Mouse (Mus musculus) liver, embryonic 12.5 days (tissue): ENCODE measurements around the gene Itgb1bp1. TPM values are rescaled to one million over a fixed set of nuclear protein-coding genes. Genes with fewer than 3 reads are reported as not detected.

Source experiments
- ATAC-seq: fragments of 200-750 bp; cut with Nextera tagmentation; 2 replicates; pipeline ENCODE4 v1.8.0; 2017; ENCODE audit warnings: moderate number of reproducible peaks, mild to moderate bottlenecking, moderate library complexity
- H3K27ac ChIP-seq: fragments of 300-500 bp; sonication (generic); 2 replicates; pipeline ENCODE4 v1.5.1; 2016; ENCODE audit warnings: mild to moderate bottlenecking
- H3K27me3 ChIP-seq: fragments of 300-500 bp; sonication (generic); replicated peaks from 2 replicates; pipeline ENCODE4 v1.6.1; 2016; ENCODE audit warnings: mild to moderate bottlenecking, moderate library complexity
- H3K36me3 ChIP-seq: fragments of 300-500 bp; sonication (generic); 2 replicates; pipeline ENCODE4 v1.6.1; 2016; ENCODE audit warnings: mild to moderate bottlenecking, moderate library complexity
- H3K4me1 ChIP-seq: fragments of 300-500 bp; sonication (generic); 2 replicates; pipeline ENCODE4 v1.6.1; 2016
- H3K4me2 ChIP-seq: fragments of 300-500 bp; sonication (generic); 2 replicates; pipeline ENCODE4 v1.6.1; 2016; ENCODE audit warnings: mild to moderate bottlenecking, moderate library complexity
- H3K4me3 ChIP-seq: fragments of 300-500 bp; sonication (generic); 2 replicates; pipeline ENCODE4 v1.5.1; 2016; ENCODE audit warnings: mild to moderate bottlenecking, moderate library complexity
- H3K9ac ChIP-seq: fragments of 300-500 bp; sonication (generic); 2 replicates; pipeline ENCODE4 v1.6.1; 2016; ENCODE audit warnings: mild to moderate bottlenecking, moderate library complexity
- H3K9me3 ChIP-seq: fragments of 300-500 bp; sonication (generic); replicated peaks from 2 replicates; pipeline ENCODE4 v1.6.1; 2016; ENCODE audit warnings: mild to moderate bottlenecking, moderate library complexity
- WGBS: fragments of 180-500 bp; shearing (Covaris S2); methylation state at CpG from one replicate; pipeline ENCODE4 v1.1.7; 2016; ENCODE audit not compliant: insufficient replicate concordance; 5-methylcytosine and 5-hydroxymethylcytosine counted together
- polyA plus RNA-seq: library from polyadenylated mRNA; unstranded; fragments of >200 nt; fragmentation: Nextera tagmentation; extraction: Ambion mirVana; gene quantifications from 2 replicates; pipeline ENCODE4 v1.2.1, GENCODE M21; 2016

Gene Itgb1bp1
- polyA plus RNA-seq, 1 experiment from 2014 or later, result 27.9 TPM

- Histone ChIP-seq H3K9me3 (no peaks in the 10 kb centered on the region), H3K9ac (no peak overlapping the region), H3K27me3 (no peaks in the 10 kb centered on the region), H3K27ac (no peak overlapping the region), H3K4me3 (no peak overlapping the region), H3K4me2 (no peak overlapping the region), H3K36me3 (peaks cover 63% of the 10 kb centered on the region), H3K4me1 (peaks cover 30% of the 10 kb centered on the region)
- 77% methylated on average over 6 of the region's 6 CpGs for WGBS
- no peak for ATAC-seq
Observed at GRCm38 (mm10) chr12:21289651-21290050, 3.6 kb upstream of the Itgb1bp1 start.

GRCm38 (mm10) chr12:21288716-21289395 lies 2.8 kb upstream of the Itgb1bp1 start:
- Histone ChIP-seq H3K9me3 (no peaks in the 10 kb centered on the region), H3K4me2 (no peak overlapping the region), H3K9ac (no peak overlapping the region), H3K4me3 (no peak overlapping the region), H3K36me3 (peaks cover 55% of the 10 kb centered on the region), H3K27me3 (no peaks in the 10 kb centered on the region), H3K4me1 (peaks cover 30% of the 10 kb centered on the region), H3K27ac (no peak overlapping the region)
- 86% methylated on average over 3 of the region's 3 CpGs for WGBS
- ATAC-seq, result no peak

GRCm38 (mm10) chr12:21286712-21287650 lies 897 bp upstream of the Itgb1bp1 start:
- Histone ChIP-seq H3K9me3 (no peaks in the 10 kb centered on the region), H3K9ac (peak overlapping the region; percentile 81), H3K4me2 (peak overlapping the region; percentile 83), H3K27ac (peak overlapping the region; percentile 82), H3K36me3 (peaks cover 36% of the 10 kb centered on the region), H3K4me3 (peak overlapping the region; percentile 80), H3K27me3 (no peaks in the 10 kb centered on the region), H3K4me1 (peaks cover 30% of the 10 kb centered on the region)
- WGBS, result 14% methylated on average over 18 of the region's 18 CpGs
- no peak for ATAC-seq

- Histone ChIP-seq H3K4me3 (peak overlapping the region; percentile 80), H3K4me1 (peaks cover 30% of the 10 kb centered on the region), H3K27ac (peak overlapping the region; percentile 78), H3K9me3 (no peaks in the 10 kb centered on the region), H3K27me3 (no peaks in the 10 kb centered on the region), H3K36me3 (peaks cover 23% of the 10 kb centered on the region), H3K4me2 (peak overlapping the region; percentile 83), H3K9ac (peak overlapping the region; percentile 82)
- ATAC-seq, result peak; percentile 80
- WGBS, result under 1% methylated on average over 47 of the region's 47 CpGs
Observed at GRCm38 (mm10) chr12:21285508-21286242, 409 bp downstream of the Itgb1bp1 start.

GRCm38 (mm10) chr12:21284761-21285441 lies 1.2 kb downstream of the Itgb1bp1 start, which contains the start of gene Cpsf3:
Gene Cpsf3, plus strand, starts transcription at chr12:21285391.
- 47% methylated on average over 11 of the region's 11 CpGs for WGBS
- Histone ChIP-seq H3K36me3 (peaks cover 16% of the 10 kb centered on the region), H3K4me2 (peak within 1 kb of the TSS; percentile 83), H3K27ac (peak within 1 kb of the TSS; percentile 82), H3K27me3 (no peaks in the 10 kb centered on the region), H3K9me3 (no peaks in the 10 kb centered on the region), H3K4me1 (peaks cover 30% of the 10 kb centered on the region), H3K9ac (peak within 1 kb of the TSS; percentile 82), H3K4me3 (peak within 1 kb of the TSS; percentile 80)
- no peak for ATAC-seq

GRCm38 (mm10) chr12:21277352-21277864 lies 8.7 kb downstream of the Itgb1bp1 start:
- Histone ChIP-seq H3K4me1 (no peaks in the 10 kb centered on the region), H3K27ac (no peak overlapping the region), H3K4me2 (no peak overlapping the region), H3K36me3 (peaks cover 24% of the 10 kb centered on the region), H3K4me3 (no peak overlapping the region), H3K27me3 (no peaks in the 10 kb centered on the region), H3K9ac (no peak overlapping the region), H3K9me3 (no peaks in the 10 kb centered on the region)
- WGBS, result 48% methylated on average over 1 of the region's 1 CpGs
- no peak for ATAC-seq

- no peak for ATAC-seq
- 72% methylated on average over 7 of the region's 7 CpGs for WGBS
- H3K9me3 ChIP-seq, result no peaks in the 10 kb centered on the region
Observed at GRCm38 (mm10) chr12:21274446-21274845, 11.6 kb downstream of the Itgb1bp1 start.

GRCm38 (mm10) chr12:21268083-21268616 lies 17.9 kb downstream of the Itgb1bp1 start:
- Histone ChIP-seq H3K27ac (no peak overlapping the region), H3K9ac (no peak overlapping the region), H3K4me2 (no peak overlapping the region), H3K27me3 (no peaks in the 10 kb centered on the region), H3K9me3 (no peaks in the 10 kb centered on the region), H3K36me3 (peaks cover 56% of the 10 kb centered on the region), H3K4me1 (peaks cover 20% of the 10 kb centered on the region), H3K4me3 (no peak overlapping the region)
- WGBS, result 86% methylated on average over 8 of the region's 8 CpGs
- no peak for ATAC-seq

More at GRCm38 (mm10) chr12:21274446-21274845, 11.6 kb downstream of the Itgb1bp1 start:
- no peak overlapping the region for H3K4me2 ChIP-seq
- H3K9ac ChIP-seq, result no peak overlapping the region
- no peaks in the 10 kb centered on the region for H3K4me1 ChIP-seq
- H3K4me3 ChIP-seq, result no peak overlapping the region
- H3K27ac ChIP-seq, result no peak overlapping the region
- peaks cover 50% of the 10 kb centered on the region for H3K36me3 ChIP-seq
- no peaks in the 10 kb centered on the region for H3K27me3 ChIP-seq

GRCm38 (mm10) chr12:21266784-21267098 lies 19.3 kb downstream of the Itgb1bp1 start:
- Histone ChIP-seq H3K4me3 (no peak overlapping the region), H3K36me3 (peaks cover 50% of the 10 kb centered on the region), H3K9me3 (no peaks in the 10 kb centered on the region), H3K27ac (no peak overlapping the region), H3K9ac (no peak overlapping the region), H3K4me2 (no peak overlapping the region), H3K27me3 (no peaks in the 10 kb centered on the region), H3K4me1 (peaks cover 20% of the 10 kb centered on the region)
- 60% methylated on average over 2 of the region's 2 CpGs for WGBS
- ATAC-seq, result no peak

GRCm38 (mm10) chr12:21265946-21266783 lies 19.9 kb downstream of the Itgb1bp1 start:
- no peak overlapping the region for H3K4me3 ChIP-seq
- 55% methylated on average over 14 of the region's 14 CpGs for WGBS

More at GRCm38 (mm10) chr12:21265946-21266783, 19.9 kb downstream of the Itgb1bp1 start:
- Histone ChIP-seq H3K4me2 (no peak overlapping the region), H3K4me1 (peaks cover 20% of the 10 kb centered on the region), H3K36me3 (peaks cover 44% of the 10 kb centered on the region), H3K9ac (no peak overlapping the region), H3K27ac (no peak overlapping the region), H3K27me3 (no peaks in the 10 kb centered on the region), H3K9me3 (no peaks in the 10 kb centered on the region)
- ATAC-seq, result peak; percentile 45
